Mouse (Mus musculus) testis, adult 10 weeks (tissue): Measurements from ENCODE around the gene Rest. TPM values are rescaled to one million over a fixed set of nuclear protein-coding genes. Genes with fewer than 3 reads are reported as not detected.

ENCODE experiments used
- polyA plus RNA-seq: library from polyadenylated mRNA; stranded (reverse); fragments of 350-450 nt; fragmentation: Illumina TruSeq; extraction: RNeasy Lipid Tissue Mini Kit (QIAGEN cat#74804); gene quantifications from one replicate; pipeline ENCODE4 v1.2.3, GENCODE M21; 2014; ENCODE audit warnings: low read depth, low replicate concordance

Gene Rest
- polyA plus RNA-seq = 10.1 TPM

GRCm38 (mm10) chr5:77265081-77265670, at the start of gene Rest:
TSS of gene Rest (plus strand) at chr5:77265491.

GRCm38 (mm10) chr5:77309924-77310772, 44.9 kb downstream of the Rest start, which contains the start of the genes Noa1 and Polr2b:
TSS of gene Noa1 (minus strand) at chr5:77310084.
TSS of gene Polr2b (plus strand) at chr5:77310147.

Other genes with a start within 250 kb of the Rest start
- 117 TPM for gene Thegl, start 249.5 kb upstream of the Rest start, polyA plus RNA-seq
- 9.1 TPM for gene Hopx, start 150.4 kb upstream of the Rest start, polyA plus RNA-seq
- gene Spink2, start 54.0 kb upstream of the Rest start, polyA plus RNA-seq = 895 TPM
- gene Noa1, start 44.6 kb downstream of the Rest start, polyA plus RNA-seq = 8.0 TPM
- 73.6 TPM for gene Polr2b, start 44.7 kb downstream of the Rest start, polyA plus RNA-seq
- 49.8 TPM for gene Igfbp7, start 142.6 kb downstream of the Rest start, polyA plus RNA-seq